Mouse (Mus musculus) testis, adult 2 months (tissue): ENCODE results near the gene Isg20. TPM values are rescaled to one million over a fixed set of nuclear protein-coding genes. Genes with fewer than 3 reads are reported as not detected.

Source experiments
- H3K27ac ChIP-seq: fragments of 200-500 bp; 2 replicates; pipeline ENCODE4 v1.5.1; 2012; ENCODE audit warnings: low read depth, low read length; ENCODE audit not compliant: control insufficient read depth, insufficient read depth
- H3K27me3 ChIP-seq: fragments of 200-500 bp; 2 replicates; pipeline ENCODE4 v1.6.1; 2012; ENCODE audit warnings: mild to moderate bottlenecking, low read length, moderate library complexity; ENCODE audit not compliant: control insufficient read depth, insufficient read depth
- H3K36me3 ChIP-seq: fragments of 200-500 bp; 2 replicates; pipeline ENCODE4 v1.6.1; 2012; ENCODE audit warnings: mild to moderate bottlenecking, low read length; ENCODE audit not compliant: control insufficient read depth, insufficient read depth
- H3K4me1 ChIP-seq: fragments of 200-500 bp; 2 replicates; pipeline ENCODE4 v1.6.1; 2012; ENCODE audit warnings: low read length; ENCODE audit not compliant: control insufficient read depth, insufficient read depth
- H3K4me3 ChIP-seq: fragments of 200-500 bp; 2 replicates; pipeline ENCODE4 v1.5.1; 2012; ENCODE audit warnings: low read depth, mild to moderate bottlenecking, low read length, moderate library complexity, mixed read lengths; ENCODE audit not compliant: control insufficient read depth
- CTCF ChIP-seq: fragments of 200-500 bp; IDR thresholded peaks from 2 replicates; pipeline ENCODE4 v1.5.1; 2012; ENCODE audit warnings: low read depth, mild to moderate bottlenecking, inconsistent platforms, low read length, moderate library complexity; ENCODE audit not compliant: control insufficient read depth, insufficient read depth, insufficient replicate concordance
- POLR2A ChIP-seq: fragments of 200-500 bp; IDR thresholded peaks from 2 replicates; pipeline ENCODE4 v1.6.1; 2012; ENCODE audit warnings: low read depth, mild to moderate bottlenecking, inconsistent platforms, low read length, moderate library complexity; ENCODE audit not compliant: control insufficient read depth
- polyA plus RNA-seq: library from polyadenylated mRNA; depleted of rRNA; stranded (reverse); fragments of >200 nt; gene quantifications from 2 replicates; pipeline ENCODE4 v1.2.3, GENCODE M21; 2012; rRNA removed

Isg20 gene
- polyA plus RNA-seq, 1 experiment, result 275 TPM

GRCm38 (mm10) chr7:78963891-78964290, 50.7 kb downstream of the Isg20 start:
- TF ChIP-seq POLR2A (no peak), CTCF (no peak)
- H3K27me3 ChIP-seq, result no peaks in the 10 kb centered on the region

More at GRCm38 (mm10) chr7:78963891-78964290, 50.7 kb downstream of the Isg20 start:
- no peak overlapping the region for H3K27ac ChIP-seq
- no peaks in the 10 kb centered on the region; the same call in 1 of the 2 replicates for H3K4me1 ChIP-seq
- no peak overlapping the region for H3K4me3 ChIP-seq
- H3K36me3 ChIP-seq, result no peaks in the 10 kb centered on the region

Other genes with a start within 250 kb of the Isg20 start
- gene Ntrk3, start 175.4 kb upstream of the Isg20 start, polyA plus RNA-seq, result 7.7 and 7.8 TPM in 2 replicates
- gene Mrps11, start 130.3 kb upstream of the Isg20 start, polyA plus RNA-seq, result 55.0 and 70.9 TPM in 2 replicates
- 13.7 and 16.0 TPM in 2 replicates for gene Mrpl46, start 129.9 kb upstream of the Isg20 start, polyA plus RNA-seq
- gene Det1, start 66.2 kb upstream of the Isg20 start, polyA plus RNA-seq, result 13.6 and 14.8 TPM in 2 replicates
- gene Aen, start 17.6 kb upstream of the Isg20 start, polyA plus RNA-seq, result 9.3 and 10.3 TPM in 2 replicates
- 0.22 and 0.34 TPM in 2 replicates for gene Acan, start 140.1 kb downstream of the Isg20 start, polyA plus RNA-seq
- 0.89 and 1.1 TPM in 2 replicates for gene Hapln3, start 217.6 kb downstream of the Isg20 start, polyA plus RNA-seq
- 78.3 and 82.3 TPM in 2 replicates for gene Mfge8, start 235.6 kb downstream of the Isg20 start, polyA plus RNA-seq